Mouse (Mus musculus) neural tube, embryonic 10.5 days (tissue): ENCODE data around the gene Rtn4.

Experiments used
- DNase-seq: peaks from one replicate; pipeline ENCODE4 v3.0.0-alpha.2; 2017; ENCODE audit warnings: low spot score; ENCODE audit errors: extremely low spot score

Rtn4 gene

DNA sequence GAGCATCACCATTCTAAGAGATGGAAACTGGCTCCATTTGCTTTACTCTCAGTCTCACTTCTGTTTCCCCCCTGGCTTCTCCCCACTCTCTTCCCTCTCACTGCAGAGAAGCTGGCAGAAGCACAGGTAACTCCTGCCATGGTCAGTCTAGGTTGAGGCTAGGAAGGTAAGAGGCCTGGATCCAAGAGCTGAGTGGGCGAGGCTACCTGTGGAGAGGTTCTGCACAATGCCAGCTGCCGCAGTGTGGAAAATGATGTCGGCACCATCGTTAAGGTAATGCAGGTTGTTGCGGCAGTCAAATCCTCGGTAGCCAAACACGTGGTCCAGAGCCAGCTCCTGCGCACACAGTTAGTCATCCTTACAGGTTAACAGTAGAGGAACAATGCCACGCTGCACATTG is 68.6 kb downstream of the Rtn4 start:
- no peak for DNase-seq

DNA sequence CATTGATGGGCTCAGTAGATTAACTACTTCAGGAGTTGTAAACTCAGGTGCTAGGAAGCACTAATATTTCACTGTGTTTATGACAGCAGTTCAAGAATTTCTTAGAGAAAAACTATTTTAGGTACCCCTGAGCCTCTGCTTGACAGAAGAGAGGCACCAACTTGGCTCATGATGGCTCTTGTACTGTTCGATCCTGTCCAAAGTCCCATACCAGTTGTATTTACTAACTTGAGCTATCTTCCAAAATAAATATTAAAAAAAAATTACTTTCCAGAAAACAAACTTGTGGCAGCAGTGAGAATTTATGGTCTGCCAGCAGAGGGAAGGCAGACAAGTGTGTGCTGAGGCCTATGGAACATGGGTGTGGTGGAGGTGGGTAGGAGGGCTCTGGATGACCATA is 70.0 kb downstream of the Rtn4 start:
- no peak for DNase-seq

DNA sequence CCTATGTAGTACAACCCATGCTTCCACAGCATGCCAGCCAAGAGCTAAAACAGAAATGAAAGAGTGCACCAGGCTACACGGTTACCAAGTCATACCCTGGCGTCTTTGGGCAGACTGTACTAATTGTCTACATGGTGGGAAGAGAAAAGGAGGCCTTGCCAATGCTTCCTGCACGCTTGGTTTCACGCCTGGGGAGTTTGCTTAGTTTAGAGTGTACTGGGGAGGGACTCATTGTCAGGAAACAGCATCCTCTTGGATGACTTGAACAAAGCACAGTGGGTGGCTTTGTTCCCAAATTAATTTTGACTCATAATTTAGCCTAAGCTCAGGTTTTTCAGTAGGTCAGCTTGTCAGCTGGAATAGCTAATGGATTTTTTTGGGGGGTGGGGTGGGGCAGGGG is 72.3 kb downstream of the Rtn4 start:
- DNase-seq = no peak

DNA sequence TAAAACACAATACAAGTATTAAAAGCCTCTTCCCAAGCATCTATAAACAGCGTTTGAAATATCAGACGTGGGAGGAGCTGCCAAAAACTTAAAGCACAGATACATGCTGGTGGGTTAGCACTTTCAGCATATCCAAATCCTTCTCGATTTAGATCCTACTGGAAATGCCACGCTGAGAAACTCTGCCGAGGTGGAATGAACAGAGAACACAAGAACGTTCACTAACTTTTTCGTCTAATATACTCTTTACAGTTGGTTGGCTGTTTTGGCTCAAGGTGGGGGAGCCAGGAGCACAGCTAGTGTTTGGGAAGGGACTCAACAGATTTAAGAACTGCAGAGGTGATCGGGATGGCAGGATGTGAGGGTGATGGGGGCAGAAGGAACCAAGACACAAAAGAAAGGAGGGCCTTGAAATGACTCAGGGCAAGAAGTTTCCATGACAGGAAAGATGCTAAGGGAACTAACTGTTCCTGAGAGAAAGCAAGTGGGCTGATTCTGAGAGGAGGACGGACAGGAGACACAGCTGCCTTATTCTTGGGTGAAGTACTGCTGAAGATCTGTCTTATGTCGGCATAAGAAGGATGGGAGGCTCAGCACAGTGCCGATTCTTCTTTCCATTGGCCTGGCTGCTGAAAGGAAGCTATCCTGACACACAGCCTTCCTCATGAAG is 73.7 kb downstream of the Rtn4 start:
- DNase-seq = no peak

DNA sequence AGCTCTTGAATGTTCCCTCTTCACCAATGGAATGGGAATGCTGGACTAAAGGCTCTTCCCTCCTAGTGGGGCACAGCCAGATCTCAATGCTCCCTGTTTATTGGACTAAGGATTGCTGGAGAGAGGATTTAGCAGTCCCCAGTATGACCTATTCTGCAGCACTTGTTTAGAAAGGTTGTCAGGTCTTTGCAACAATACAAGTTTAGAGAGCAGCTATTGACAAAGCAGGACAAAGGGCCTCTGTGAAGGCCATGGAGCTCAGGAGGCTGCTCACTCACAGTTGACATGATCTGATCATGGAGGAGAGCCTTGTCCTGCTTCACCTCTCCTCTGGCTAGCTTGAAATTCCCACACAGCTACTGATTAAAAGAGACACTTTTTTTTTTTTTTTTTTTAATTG is 75.8 kb downstream of the Rtn4 start:
- DNase-seq = no peak

DNA sequence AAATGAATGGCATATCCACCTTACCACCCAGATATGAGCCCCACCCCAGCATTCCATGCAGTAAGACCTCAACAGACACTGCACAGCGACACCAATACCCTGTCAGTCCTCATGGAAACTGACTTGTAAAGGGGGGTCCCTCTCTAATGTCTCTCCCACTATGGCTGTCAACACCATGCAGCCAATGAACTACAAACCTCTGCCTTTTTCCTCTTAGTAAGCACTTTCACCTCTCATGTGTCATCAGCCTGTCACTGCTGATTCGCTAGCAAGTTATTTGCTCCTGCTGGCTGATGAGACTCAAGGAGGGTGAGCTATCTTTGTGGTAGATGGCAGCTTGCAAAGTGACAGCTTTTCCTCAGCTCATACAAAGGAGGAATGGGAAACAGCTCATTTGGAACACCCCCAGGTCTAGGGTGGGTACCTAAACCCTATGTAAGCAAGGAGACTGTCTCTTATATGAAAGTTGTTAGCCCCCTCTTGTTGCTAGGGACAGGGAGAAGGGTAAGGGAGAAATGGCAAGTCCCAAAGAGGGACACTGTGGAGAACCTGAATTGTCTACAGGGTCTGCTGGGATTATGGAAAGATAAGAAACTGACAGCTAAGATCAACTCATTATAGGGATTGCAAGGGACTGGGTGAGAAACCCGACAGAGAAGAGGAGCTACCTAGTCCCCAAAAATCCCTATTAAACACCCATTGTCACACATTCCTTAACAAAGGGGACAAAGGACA is 78.1 kb downstream of the Rtn4 start:
- DNase-seq = no peak

DNA sequence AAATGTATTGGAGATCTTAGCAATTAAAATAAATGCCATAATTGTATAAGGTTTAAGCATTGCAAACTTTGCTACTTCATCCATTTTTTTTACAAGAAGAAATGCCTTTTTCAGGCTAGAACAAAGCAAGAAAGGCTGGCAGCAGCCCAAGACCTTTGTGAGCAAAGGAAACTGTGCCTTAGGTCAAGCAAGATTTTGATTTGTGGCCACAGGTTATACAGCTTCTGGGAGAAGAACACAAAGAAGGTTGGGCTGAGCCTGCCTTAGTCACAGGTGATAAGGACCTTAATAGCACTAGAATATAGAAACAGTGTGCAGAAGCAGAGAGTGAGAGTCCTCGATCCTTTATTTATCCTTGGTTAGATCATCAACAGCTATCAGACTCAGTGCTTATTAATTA is 79.5 kb downstream of the Rtn4 start:
- DNase-seq = no peak

DNA sequence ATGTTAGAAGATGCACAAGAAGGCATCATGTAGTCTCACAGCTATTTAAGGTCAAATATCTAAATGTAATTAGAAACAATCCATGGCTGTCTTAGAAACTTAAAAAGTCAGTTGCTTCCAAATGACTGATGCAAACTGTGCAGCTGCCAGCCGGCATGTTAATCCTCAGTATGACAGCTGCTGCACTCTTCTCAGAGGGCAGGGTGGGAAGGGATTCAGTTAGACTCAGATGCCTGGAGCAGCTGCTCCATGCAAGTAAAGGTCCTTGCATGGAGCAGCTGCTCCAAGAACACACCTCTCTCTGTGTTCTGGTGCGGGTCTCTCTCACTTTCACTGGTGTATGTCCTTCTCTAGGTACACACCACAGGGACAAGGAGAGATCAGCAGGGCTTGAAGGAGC is 81.5 kb downstream of the Rtn4 start:
- no peak for DNase-seq

DNA sequence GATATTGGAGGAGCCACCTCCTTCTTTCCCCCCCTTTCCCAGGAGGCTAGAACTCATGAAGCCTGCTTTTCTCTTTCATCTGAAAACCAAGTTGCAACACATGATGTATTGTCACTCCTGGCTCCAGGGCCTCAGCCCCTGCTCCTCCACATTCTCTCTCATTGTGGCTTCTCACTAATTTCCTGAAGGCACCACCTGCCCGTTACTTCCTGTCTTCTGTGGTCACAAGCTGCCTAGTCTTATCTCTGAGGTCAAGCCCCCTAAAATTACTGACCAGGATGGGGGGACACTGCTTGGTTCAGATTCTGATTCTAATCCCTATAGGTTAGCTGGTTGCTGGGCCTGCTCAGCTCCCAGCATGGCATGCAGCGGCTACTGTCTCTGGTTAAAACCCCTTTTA is 82.0 kb downstream of the Rtn4 start:
- no peak for DNase-seq

DNA sequence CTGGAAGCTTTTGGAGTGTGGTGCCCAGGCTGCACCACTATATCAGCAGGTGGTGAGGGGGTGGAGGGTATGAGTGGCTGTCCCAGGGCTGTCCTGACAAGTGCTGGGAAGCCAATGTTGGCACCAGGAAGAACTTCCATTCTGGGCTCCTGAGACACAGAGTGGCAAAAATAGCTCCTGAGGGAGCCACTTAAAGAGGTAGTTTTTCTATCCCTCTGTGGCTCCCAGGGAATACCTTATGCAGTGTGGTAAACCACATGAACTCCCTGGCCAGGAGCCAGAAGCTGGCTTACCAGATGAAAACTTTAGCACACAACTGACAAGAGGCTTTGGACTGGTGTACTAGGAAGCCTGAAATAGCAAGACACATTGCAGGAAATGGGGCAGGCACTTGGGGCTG is 85.2 kb downstream of the Rtn4 start:
- no peak for DNase-seq

DNA sequence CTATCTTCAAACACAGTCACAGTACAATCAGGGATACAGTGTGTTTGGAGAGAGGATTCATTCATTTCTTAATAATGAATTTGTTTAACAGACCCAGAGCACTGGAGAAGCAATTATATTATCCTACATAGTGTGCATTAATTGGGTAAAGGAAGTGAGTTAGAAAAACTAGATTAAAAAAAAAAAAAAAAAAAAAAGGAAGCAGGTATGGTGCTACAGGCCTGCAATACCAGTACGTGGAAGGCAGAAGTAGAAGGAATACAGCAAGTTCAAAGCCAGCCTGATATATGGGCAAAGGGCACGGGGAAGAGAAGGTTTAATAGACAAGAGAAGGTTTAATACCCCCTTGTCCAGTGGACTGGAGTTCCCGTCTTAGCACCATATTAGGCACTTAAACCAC is 86.2 kb downstream of the Rtn4 start:
- no peak for DNase-seq

DNA sequence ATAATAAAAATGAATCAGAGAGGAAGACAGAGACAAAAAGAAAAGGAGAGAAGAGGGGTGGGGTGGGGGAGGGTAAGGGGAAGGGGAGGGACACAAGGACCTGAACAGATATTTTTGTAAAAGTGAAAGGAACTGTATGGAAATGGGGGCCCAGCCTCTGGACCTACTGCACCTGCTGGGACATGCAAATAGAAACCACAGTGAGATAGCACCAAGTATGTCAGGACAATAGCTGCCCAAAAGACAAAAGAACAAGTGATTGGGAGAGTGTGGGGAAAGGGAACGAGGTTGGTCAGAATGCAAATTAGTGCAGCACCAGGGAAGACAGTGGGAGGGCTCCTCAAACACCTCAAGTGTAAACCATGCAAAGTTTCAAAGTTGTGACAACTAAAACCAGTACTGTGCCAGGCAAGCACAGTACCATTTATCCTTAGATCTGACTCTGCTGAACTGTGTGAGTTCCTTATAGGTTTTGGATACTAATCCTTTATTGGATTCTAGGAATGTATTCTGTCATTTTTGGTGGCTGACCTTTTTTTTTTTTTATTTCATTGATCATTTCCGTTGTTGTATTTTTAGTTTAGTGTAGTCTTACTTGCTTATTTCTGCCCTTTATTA is 86.8 kb downstream of the Rtn4 start:
- no peak for DNase-seq

DNA sequence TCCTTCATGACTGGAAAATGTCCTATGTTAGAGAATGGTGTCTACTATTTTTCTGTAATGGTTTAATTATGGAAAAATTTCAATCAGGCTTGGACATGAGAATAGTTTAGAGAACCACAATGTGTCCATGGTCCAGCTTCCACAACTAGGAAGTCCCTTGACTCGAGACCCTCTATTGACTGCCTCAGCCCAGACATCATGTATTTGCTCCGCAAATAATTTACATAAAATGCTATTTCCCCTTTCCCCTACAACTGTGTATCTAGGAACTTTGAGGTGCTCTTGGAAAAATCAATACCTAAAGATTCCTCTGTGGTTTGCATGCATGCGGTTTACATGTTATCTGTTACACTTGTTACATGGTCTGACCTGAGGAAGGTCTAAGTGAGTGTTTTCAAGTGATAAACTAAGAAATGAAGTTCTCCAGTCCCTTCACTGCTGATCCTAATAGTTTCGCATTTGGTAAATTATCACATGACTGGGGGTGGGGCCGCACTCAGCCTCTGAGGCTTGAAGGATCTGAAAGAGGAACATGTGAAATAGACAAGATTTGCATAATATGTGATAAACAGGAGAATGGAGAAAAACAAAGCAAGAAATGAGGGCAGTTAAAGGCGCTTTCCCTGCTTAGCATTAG is 94.0 kb downstream of the Rtn4 start:
- no peak for DNase-seq

DNA sequence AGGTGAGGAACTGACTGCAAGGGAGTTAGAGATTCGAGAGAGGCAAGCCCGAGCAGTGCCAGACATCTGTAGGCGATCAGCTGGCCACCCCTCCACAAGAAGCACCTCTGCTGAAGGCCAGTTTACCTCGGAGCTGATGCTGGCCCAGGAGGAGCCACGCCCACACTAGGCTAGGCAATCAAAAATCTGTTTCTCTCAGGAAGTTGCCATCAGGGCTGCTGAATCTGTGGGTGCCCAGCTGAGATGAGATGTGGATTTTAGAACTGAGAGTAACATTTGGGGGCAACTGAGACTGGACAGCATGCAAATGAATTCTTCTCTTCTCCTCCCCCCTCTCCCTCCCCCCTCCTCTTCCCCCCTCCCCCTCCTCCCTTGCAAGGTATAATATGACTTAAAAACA is 94.7 kb downstream of the Rtn4 start:
- no peak for DNase-seq

DNA sequence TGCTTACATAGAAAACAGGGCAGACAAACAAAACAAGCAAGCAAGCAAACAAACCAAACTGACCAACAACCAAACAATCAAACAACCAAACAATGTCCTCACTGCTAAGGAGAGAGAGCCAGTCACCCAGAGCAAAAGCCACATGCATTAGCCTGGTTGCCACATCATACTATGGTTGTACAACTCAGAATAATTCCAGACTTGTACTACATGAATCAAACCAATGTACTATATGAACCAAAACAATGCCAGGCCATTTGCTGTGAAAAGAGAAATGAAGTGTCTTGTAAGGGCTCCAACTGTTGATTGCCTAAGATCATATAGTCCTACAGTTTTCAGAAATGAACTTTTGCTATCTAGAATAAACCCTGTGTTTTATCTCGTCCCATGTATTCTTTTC is 95.8 kb downstream of the Rtn4 start:
- DNase-seq = no peak

DNA sequence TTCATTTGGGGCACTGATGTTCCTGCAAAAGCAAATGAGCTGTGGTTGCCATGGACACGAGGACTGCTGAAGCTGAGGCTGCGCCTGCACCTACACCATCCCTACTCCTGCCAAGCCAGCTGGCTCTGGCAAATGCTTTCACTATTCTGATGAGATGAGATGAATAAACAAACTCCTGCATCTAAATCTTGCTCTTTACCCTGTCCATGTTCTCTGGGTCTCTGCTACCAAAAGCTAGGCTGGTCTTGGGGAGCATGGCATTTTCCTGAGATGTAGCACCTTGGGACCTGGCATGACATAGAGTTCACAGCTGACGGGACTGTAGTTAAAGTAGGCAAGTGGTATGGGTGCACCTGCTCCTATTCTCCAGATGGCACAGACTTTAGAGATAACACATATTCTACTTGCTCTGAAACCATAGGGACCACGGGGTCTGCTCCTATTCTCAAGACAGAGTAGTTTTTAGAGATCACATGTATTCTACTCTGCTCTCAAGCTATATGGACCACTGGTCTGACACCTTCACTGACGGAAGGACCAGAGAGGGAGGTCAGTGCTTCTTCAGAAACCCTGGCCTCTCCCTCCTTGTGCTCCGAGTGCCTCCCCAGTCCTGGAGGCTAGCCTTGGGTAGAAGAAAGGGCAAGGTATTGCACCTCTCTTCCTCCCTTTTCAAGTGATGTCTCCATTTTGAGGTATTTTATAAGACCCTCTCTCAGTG is 96.3 kb downstream of the Rtn4 start:
- DNase-seq = no peak

DNA sequence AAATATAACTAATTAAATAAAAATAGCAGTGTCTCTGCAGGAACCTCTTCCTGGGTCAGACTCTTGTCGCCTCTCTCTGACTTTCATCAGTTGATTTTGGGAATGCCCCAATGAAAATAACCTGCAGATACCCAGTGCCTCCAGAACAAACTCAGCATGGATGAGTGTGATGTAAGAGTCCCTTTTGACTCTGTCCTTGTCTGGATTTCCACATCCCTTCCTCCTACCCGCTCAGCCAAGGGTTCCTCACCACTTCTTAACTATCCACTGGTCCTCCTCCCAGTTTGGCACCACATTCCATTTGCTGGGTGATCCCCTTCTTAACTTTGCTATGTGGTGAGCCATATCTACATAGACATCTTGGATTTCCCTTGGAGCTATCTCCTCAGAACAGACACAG is 98.0 kb downstream of the Rtn4 start:
- no peak for DNase-seq
